8 mouse cellular contexts compared by ENCODE assay signal in the genomic region with DNA sequence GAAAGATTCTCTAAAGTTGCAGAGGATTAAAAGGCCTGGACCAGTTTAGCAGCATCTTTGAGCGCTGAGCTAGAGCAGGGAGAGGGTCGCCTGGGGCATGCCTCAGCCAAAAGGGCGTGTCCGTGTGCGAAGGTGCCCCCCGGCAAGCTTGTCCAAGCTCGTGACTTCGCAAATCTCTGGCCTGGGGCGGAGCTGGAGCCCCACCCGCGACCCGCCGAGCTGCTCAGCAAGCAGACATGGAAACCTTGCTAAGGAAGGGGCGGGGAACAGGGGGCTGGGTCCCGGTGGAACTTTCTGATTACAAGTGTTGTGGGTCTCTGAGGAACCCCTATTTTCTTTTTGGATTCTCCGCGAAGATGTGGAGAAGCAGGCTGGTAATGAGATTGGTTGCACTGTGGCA.
A peak's percentile ranks its signal among the peaks of the same experiment; 100 is the strongest.
DNase-seq lines count a peak whose midpoint lies in the region; ATAC-seq and TF ChIP-seq lines count a peak whose summit lies in the region.

No protein-coding gene starts in this region.

- no peaks in the 10 kb centered on the region for H3K36me3 ChIP-seq in kidney, embryonic 15.5 days
- H3K36me3 ChIP-seq in forebrain, postnatal 0 days (ENCODE audit: insufficient read depth) = no peaks in the 10 kb centered on the region
- no peaks in the 10 kb centered on the region for H3K36me3 ChIP-seq in midbrain, embryonic 13.5 days

- H3K9me3 ChIP-seq in kidney, embryonic 15.5 days (replicated peaks) = no peaks in the 10 kb centered on the region
- no peaks in the 10 kb centered on the region for H3K9me3 ChIP-seq in forebrain, postnatal 0 days (ENCODE audit: low read length)
- H3K9me3 ChIP-seq in midbrain, embryonic 13.5 days = no peaks in the 10 kb centered on the region

- no peak for TF ChIP-seq POLR2A in cortical plate, adult 2 months (IDR thresholded peaks at IDR 0.05; ENCODE audit: extremely low read depth, insufficient read depth, low read length)

- under 1% methylated on average over 17 of the region's 17 CpGs for WGBS in kidney, embryonic 15.5 days
- WGBS in forebrain, postnatal 0 days = under 1% methylated on average over 17 of the region's 17 CpGs
- under 1% methylated on average over 17 of the region's 17 CpGs for WGBS in midbrain, embryonic 13.5 days

- peak overlapping the region; percentile 47 for H3K4me3 ChIP-seq in kidney, embryonic 15.5 days (replicated peaks)
- H3K4me3 ChIP-seq in cortical plate, adult 2 months (ENCODE audit: insufficient read depth, low read length) = peak overlapping the region; percentile 94
- peak overlapping the region; percentile 71 for H3K4me3 ChIP-seq in forebrain, postnatal 0 days (ENCODE audit: low read depth, low read length)
- H3K4me3 ChIP-seq in midbrain, embryonic 13.5 days (replicated peaks) = peak overlapping the region; percentile 59

- peaks cover 73% of the 10 kb centered on the region for H3K27me3 ChIP-seq in kidney, embryonic 15.5 days
- no peaks in the 10 kb centered on the region for H3K27me3 ChIP-seq in forebrain, postnatal 0 days (ENCODE audit: insufficient read depth, low read length)
- peaks cover 26% of the 10 kb centered on the region for H3K27me3 ChIP-seq in midbrain, embryonic 13.5 days

- no peak for DNase-seq in kidney, postnatal 10 days
- DNase-seq in forebrain, postnatal 0 days = peak; percentile 60
- no peak for DNase-seq in ovary, postnatal 10 days (ENCODE audit: low spot score)
- DNase-seq in kidney, adult 8-10 months = no peak

- H3K27ac ChIP-seq in kidney, embryonic 15.5 days = no peak overlapping the region
- peak overlapping the region; percentile 50 for H3K27ac ChIP-seq in cortical plate, adult 2 months (ENCODE audit: insufficient read depth, low read length)
- H3K27ac ChIP-seq in forebrain, postnatal 0 days (ENCODE audit: low read depth, low read length) = peak overlapping the region; percentile 90
- peak overlapping the region; percentile 87 for H3K27ac ChIP-seq in midbrain, embryonic 13.5 days

- no peak for TF ChIP-seq CTCF in cortical plate, adult 2 months (IDR thresholded peaks at IDR 0.05; ENCODE audit: extremely low read depth, insufficient read depth, low read length)
- TF ChIP-seq CTCF in forebrain, postnatal 0 days (IDR thresholded peaks at IDR 0.05; ENCODE audit: low read depth) = no peak

- peak overlapping the region; percentile 81 for H3K4me2 ChIP-seq in kidney, embryonic 15.5 days
- peak overlapping the region; percentile 76 for H3K4me2 ChIP-seq in forebrain, postnatal 0 days (ENCODE audit: low read depth)
- H3K4me2 ChIP-seq in midbrain, embryonic 13.5 days (replicated peaks) = peak overlapping the region; percentile 96

- ATAC-seq in kidney, embryonic 15.5 days (replicated peaks; ENCODE audit: low FRiP score) = no peak
- ATAC-seq in forebrain, postnatal 0 days = 0 out of 2 replicates have a peak, but pooled peaks have one; percentile 3
- peak; percentile 16 for ATAC-seq in midbrain, embryonic 13.5 days
- no peak for ATAC-seq in activated CD4-positive, CD25-positive, alpha-beta regulatory T cell, adult 4 months

- peaks cover 35% of the 10 kb centered on the region for H3K4me1 ChIP-seq in kidney, embryonic 15.5 days
- no peaks in the 10 kb centered on the region for H3K4me1 ChIP-seq in cortical plate, adult 2 months (ENCODE audit: control insufficient read depth, insufficient read depth, low read length)
- no peaks in the 10 kb centered on the region for H3K4me1 ChIP-seq in forebrain, postnatal 0 days (ENCODE audit: insufficient read depth)
- H3K4me1 ChIP-seq in midbrain, embryonic 13.5 days (replicated peaks) = peaks cover 21% of the 10 kb centered on the region

- H3K9ac ChIP-seq in kidney, embryonic 15.5 days = no peak overlapping the region
- peak overlapping the region; percentile 75 for H3K9ac ChIP-seq in forebrain, postnatal 0 days
- H3K9ac ChIP-seq in midbrain, embryonic 13.5 days (replicated peaks) = peak overlapping the region; percentile 75

Comparison
In these comparisons a context has a peak if more than half of its experiments do, and no peak if none do; other contexts are left out.
1. ATAC-seq: peak in forebrain, postnatal 0 days (single experiment) and midbrain, embryonic 13.5 days (single experiment); none in kidney, embryonic 15.5 days (single experiment) and activated CD4-positive, CD25-positive, alpha-beta regulatory T cell, adult 4 months (single experiment).
2. Peak in every context shown above with its lines, with median percentiles within 50 percentile points of each other: H3K4me2 ChIP-seq and H3K4me3 ChIP-seq.